9 mouse cellular contexts compared by ENCODE assay signal in the genomic region with DNA sequence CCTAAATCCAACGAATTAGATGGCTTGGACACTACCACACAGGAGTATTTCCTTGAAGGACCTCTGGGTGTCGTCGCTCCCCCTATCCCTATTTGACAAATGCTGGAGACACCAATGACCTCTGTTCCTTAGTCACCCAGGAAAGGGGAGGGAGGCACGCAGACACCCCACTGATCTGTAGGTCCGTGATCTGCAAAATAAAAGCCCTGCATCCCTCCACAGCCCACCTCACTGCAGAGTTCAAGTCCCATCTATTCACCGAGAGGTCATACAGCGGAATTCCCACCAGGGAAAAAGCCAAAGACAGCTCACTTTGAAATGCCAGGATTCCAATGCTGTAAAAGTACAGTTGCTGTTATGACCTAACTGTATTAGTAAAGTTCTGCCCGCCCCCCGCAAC. TPM values are rescaled to one million over a fixed set of nuclear protein-coding genes. Genes with fewer than 3 reads are reported as not detected.
DNase-seq lines count a peak whose midpoint lies in the region; ATAC-seq and TF ChIP-seq lines count a peak whose summit lies in the region.
"Had no signal": no experiment of that assay in that cellular context is flagged by ENCODE, and none has a peak within 500 bp of the region (broad histone marks: within the 10 kb centered on the region; RNA-seq: fewer than 3 reads in every experiment).

No protein-coding gene starts in this region.

- 0 out of 2 replicates have a peak, but pooled peaks cover 3% of the 10 kb centered on the region for H3K4me1 ChIP-seq in kidney, postnatal 0 days (replicated peaks; ENCODE audit: insufficient read depth, low read length)
- H3K4me1 ChIP-seq in embryonic facial prominence, embryonic 14.5 days (ENCODE audit: control insufficient read depth, insufficient read depth, low read length): peaks cover 8% of the 10 kb centered on the region; the same call in 1 of the 2 replicates
- H3K4me1 ChIP-seq in intestine, embryonic 14.5 days (replicated peaks; ENCODE audit: control insufficient read depth, insufficient read depth, low read length): no peaks in the 10 kb centered on the region

- no peaks in the 10 kb centered on the region for H3K36me3 ChIP-seq in kidney, postnatal 0 days (ENCODE audit: insufficient read depth, low read length)
- H3K36me3 ChIP-seq in embryonic facial prominence, embryonic 14.5 days (ENCODE audit: control insufficient read depth, insufficient read depth, low read length): no peaks in the 10 kb centered on the region
- no peaks in the 10 kb centered on the region for H3K36me3 ChIP-seq in intestine, embryonic 14.5 days (ENCODE audit: control insufficient read depth, insufficient read depth, low read length)

- TF ChIP-seq CTCF in kidney, postnatal 0 days (IDR thresholded peaks at IDR 0.05; ENCODE audit: low read depth): 0 out of 2 replicates have a peak, but pooled peaks have one; percentile 20

- 10% methylated on average over 9 of the region's 9 CpGs for WGBS in kidney, postnatal 0 days
- WGBS in embryonic facial prominence, embryonic 14.5 days: 6% methylated on average over 9 of the region's 9 CpGs
- 14% methylated on average over 9 of the region's 9 CpGs for WGBS in intestine, embryonic 14.5 days

- no peaks in the 10 kb centered on the region for H3K27me3 ChIP-seq in kidney, postnatal 0 days (ENCODE audit: insufficient read depth, low read length)
- no peaks in the 10 kb centered on the region for H3K27me3 ChIP-seq in embryonic facial prominence, embryonic 14.5 days (replicated peaks; ENCODE audit: control insufficient read depth, insufficient read depth, low read length)
- H3K27me3 ChIP-seq in intestine, embryonic 14.5 days (replicated peaks; ENCODE audit: control insufficient read depth, insufficient read depth, low read length): no peaks in the 10 kb centered on the region

- H3K4me3 ChIP-seq in kidney, postnatal 0 days (replicated peaks; ENCODE audit: low read depth, low read length): no peak overlapping the region
- peak overlapping the region; percentile 73; the same call in 1 of the 2 replicates for H3K4me3 ChIP-seq in embryonic facial prominence, embryonic 14.5 days (ENCODE audit: low read depth, low read length)
- H3K4me3 ChIP-seq in intestine, embryonic 14.5 days (ENCODE audit: low read depth, low read length): peak overlapping the region; percentile 77; the same call in 1 of the 2 replicates

- DNase-seq in kidney, postnatal 0 days (ENCODE audit: low spot score): no peak
- DNase-seq in kidney, postnatal 10 days: no peak
- no peak for DNase-seq in embryonic facial prominence, embryonic 14.5 days (ENCODE audit: low spot score)
- DNase-seq in intestine, embryonic 14.5 days (ENCODE audit: low spot score): no peak
- DNase-seq in naive thymus-derived CD4-positive, alpha-beta T cell, adult 2 months (ENCODE audit: low read depth): peak; percentile 12
- no peak for DNase-seq in thymus, postnatal 0 days (ENCODE audit: low spot score)
- DNase-seq in spleen, adult 12 weeks (ENCODE audit: low spot score): no peak
- no peak for DNase-seq in spleen, adult 18-20 months

- H3K27ac ChIP-seq in kidney, postnatal 0 days: no peak overlapping the region
- H3K27ac ChIP-seq in embryonic facial prominence, embryonic 14.5 days (replicated peaks; ENCODE audit: low read depth, low read length): no peak overlapping the region
- no peak overlapping the region for H3K27ac ChIP-seq in intestine, embryonic 14.5 days (ENCODE audit: low read depth)

- ATAC-seq in kidney, postnatal 0 days (replicated peaks; ENCODE audit: low FRiP score, low read depth): no peak
- no peak for ATAC-seq in embryonic facial prominence, embryonic 14.5 days (ENCODE audit: low read depth)
- no peak for ATAC-seq in intestine, embryonic 14.5 days (replicated peaks; ENCODE audit: low FRiP score, low TSS enrichment, low read depth)

- no peaks in the 10 kb centered on the region for H3K9me3 ChIP-seq in kidney, postnatal 0 days (replicated peaks; ENCODE audit: low read length)
- no peaks in the 10 kb centered on the region for H3K9me3 ChIP-seq in embryonic facial prominence, embryonic 14.5 days (ENCODE audit: control insufficient read depth, low read length)
- H3K9me3 ChIP-seq in intestine, embryonic 14.5 days (ENCODE audit: control insufficient read depth, low read length): no peaks in the 10 kb centered on the region

- peak overlapping the region; percentile 95; the same call in 1 of the 2 replicates for H3K4me2 ChIP-seq in kidney, postnatal 0 days (ENCODE audit: low read length)
- peak overlapping the region; percentile 90 for H3K4me2 ChIP-seq in embryonic facial prominence, embryonic 14.5 days (ENCODE audit: low read depth, low read length)
- H3K4me2 ChIP-seq in intestine, embryonic 14.5 days (ENCODE audit: low read length): peak overlapping the region; percentile 96

- no peak overlapping the region for H3K9ac ChIP-seq in kidney, postnatal 0 days (ENCODE audit: low read depth, low read length)
- 0 out of 2 replicates have a peak overlapping the region, but pooled peaks have one; percentile 8 for H3K9ac ChIP-seq in embryonic facial prominence, embryonic 14.5 days (ENCODE audit: low read depth, low read length)
- H3K9ac ChIP-seq in intestine, embryonic 14.5 days (ENCODE audit: low read length): no peak overlapping the region

RNA-seq across cellular contexts. Expression of a gene that starts 12.4 kb away (rescaled TPM):
- not detected in 2 replicates for polyA plus RNA-seq in kidney, postnatal 0 days (2015; fragmentation: Nextera tagmentation; extraction: Ambion mirVana)
- not detected in 2 replicates for polyA plus RNA-seq in embryonic facial prominence, embryonic 14.5 days (2014; fragmentation: Nextera tagmentation; extraction: Ambion mirVana)
- polyA plus RNA-seq in intestine, embryonic 14.5 days (2014; fragmentation: Nextera tagmentation; extraction: Ambion mirVana): not detected in 2 replicates
- polyA plus RNA-seq in thymus, postnatal 0 days (2015; fragmentation: Nextera tagmentation; extraction: Ambion mirVana): not detected in 2 replicates
- polyA plus RNA-seq: Patski had no signal

RNA-seq across cellular contexts. Expression of a gene that starts 21.2 kb away (rescaled TPM):
- polyA plus RNA-seq in kidney, postnatal 0 days (2015; fragmentation: Nextera tagmentation; extraction: Ambion mirVana): 101 and 103 TPM in 2 replicates
- polyA plus RNA-seq in embryonic facial prominence, embryonic 14.5 days (2014; fragmentation: Nextera tagmentation; extraction: Ambion mirVana): 111 and 127 TPM in 2 replicates
- 167 and 169 TPM in 2 replicates for polyA plus RNA-seq in intestine, embryonic 14.5 days (2014; fragmentation: Nextera tagmentation; extraction: Ambion mirVana)
- 160 and 174 TPM in 2 replicates for polyA plus RNA-seq in thymus, postnatal 0 days (2015; fragmentation: Nextera tagmentation; extraction: Ambion mirVana)

RNA-seq across cellular contexts. Expression of a gene that starts 28.6 kb away (rescaled TPM):
- polyA plus RNA-seq in kidney, postnatal 0 days (2015; fragmentation: Nextera tagmentation; extraction: Ambion mirVana): not detected in 2 replicates
- polyA plus RNA-seq in embryonic facial prominence, embryonic 14.5 days (2014; fragmentation: Nextera tagmentation; extraction: Ambion mirVana): 0.18 TPM in 1 of 2 replicates, not detected in the other
- not detected in 2 replicates for polyA plus RNA-seq in intestine, embryonic 14.5 days (2014; fragmentation: Nextera tagmentation; extraction: Ambion mirVana)
- polyA plus RNA-seq in thymus, postnatal 0 days (2015; fragmentation: Nextera tagmentation; extraction: Ambion mirVana): not detected in 2 replicates
- polyA plus RNA-seq: Patski had no signal

RNA-seq across cellular contexts. Expression of a gene that starts 46.8 kb away (rescaled TPM):
- 0.04 TPM in 1 of 2 replicates, not detected in the other for polyA plus RNA-seq in kidney, postnatal 0 days (2015; fragmentation: Nextera tagmentation; extraction: Ambion mirVana)
- polyA plus RNA-seq in embryonic facial prominence, embryonic 14.5 days (2014; fragmentation: Nextera tagmentation; extraction: Ambion mirVana): 0.15 TPM in 1 of 2 replicates, not detected in the other
- not detected in 2 replicates for polyA plus RNA-seq in intestine, embryonic 14.5 days (2014; fragmentation: Nextera tagmentation; extraction: Ambion mirVana)
- polyA plus RNA-seq in thymus, postnatal 0 days (2015; fragmentation: Nextera tagmentation; extraction: Ambion mirVana): 0.14 and 0.18 TPM in 2 replicates
